Mouse (Mus musculus): ENCODE measurements at regions not wholly inside any gene's neighbourhood (a gene's known extent, or its start where the extent isn't known, plus 50 kb on each side); places are given as distances from the start of the nearest gene placed in this dataset.

DNA sequence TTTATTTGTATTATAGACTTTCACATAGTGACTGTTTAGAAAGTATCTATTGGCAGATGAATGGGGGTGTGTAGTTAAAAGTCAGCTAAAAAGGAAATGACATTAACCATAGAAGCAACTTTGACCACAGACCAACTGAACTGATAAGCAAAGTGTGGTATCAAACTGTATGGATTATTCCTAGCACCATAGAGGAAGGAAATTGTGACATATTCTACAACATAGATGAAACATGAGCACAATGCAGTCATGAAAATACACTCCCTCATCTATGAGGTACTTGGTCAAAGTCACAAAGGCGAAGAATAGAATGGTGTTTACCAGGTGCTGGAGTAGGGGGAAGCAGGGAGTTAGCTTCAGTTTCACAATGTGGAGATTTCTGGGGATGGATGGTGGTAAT is 181.4 kb upstream of the Crbn start:
- TF ChIP-seq POLR2AphosphoS2 (IDR thresholded peaks at IDR 0.05; ENCODE audit: insufficient read length, low read depth) (no peak), USF1 (IDR thresholded peaks at IDR 0.05; ENCODE audit: low read depth) (no peak), POLR2A (IDR thresholded peaks at IDR 0.05; ENCODE audit: insufficient read length, low read depth) (no peak), MAX (IDR thresholded peaks at IDR 0.05; ENCODE audit: low read depth) (no peak), MYOG (IDR thresholded peaks at IDR 0.05; ENCODE audit: control insufficient read depth in 1 of 3, insufficient read depth in 1 of 3, insufficient read length in 2 of 3, low read depth in 2 of 3) (no peak), E2F4 (IDR thresholded peaks at IDR 0.05; ENCODE audit: insufficient read depth) (no peak), MYOD1 (IDR thresholded peaks at IDR 0.05; ENCODE audit: control insufficient read depth in 1 of 3, insufficient read length in 2 of 3, low read depth in 2 of 3) (no peak), SRF (IDR thresholded peaks at IDR 0.05; ENCODE audit: control insufficient read depth, insufficient read length, low read depth) (no peak), TCF12 (IDR thresholded peaks at IDR 0.05; ENCODE audit: insufficient read depth, poor library complexity, severe bottlenecking) (no peak), REST (IDR thresholded peaks at IDR 0.05; ENCODE audit: insufficient read depth, insufficient read length) (no peak), CEBPB (IDR thresholded peaks at IDR 0.05; ENCODE audit: insufficient read depth, poor library complexity, severe bottlenecking) (no peak)

All from myocyte (in vitro differentiated cells).